Mouse (Mus musculus) heart, postnatal 0 days (tissue): ENCODE measurements around the gene Rbck1.

Source experiments
- CTCF ChIP-seq: IDR thresholded peaks from 2 replicates; pipeline ENCODE4 v1.5.1; 2016; ENCODE audit warnings: antibody characterized with exemption, control low read depth, low read depth
- EP300 ChIP-seq: IDR thresholded peaks from 2 replicates; pipeline ENCODE4 v1.6.1; 2016; ENCODE audit warnings: antibody characterized with exemption, low read depth

GRCm38 (mm10) chr2:152338319-152338718 is 5.9 kb upstream of the Rbck1 start:
- TF ChIP-seq EP300: no peak
- TF ChIP-seq CTCF: no peak
